Mouse (Mus musculus) thymus, postnatal 25 days (tissue): Measurements from ENCODE around the gene 1700042G07Rik.
"Not testable (repeated sequence)": the region's sequence is repeated elsewhere in the genome, so short reads cannot be mapped to it uniquely, and the experiment has no call there.

ENCODE experiments used
- DNase-seq: peaks from one replicate; pipeline ENCODE4 v3.0.0; 2022

1700042G07Rik gene

GRCm38 (mm10) chr4:116215895-116216605, 42.9 kb downstream of the 1700042G07Rik start:
- no peak for DNase-seq

DNA sequence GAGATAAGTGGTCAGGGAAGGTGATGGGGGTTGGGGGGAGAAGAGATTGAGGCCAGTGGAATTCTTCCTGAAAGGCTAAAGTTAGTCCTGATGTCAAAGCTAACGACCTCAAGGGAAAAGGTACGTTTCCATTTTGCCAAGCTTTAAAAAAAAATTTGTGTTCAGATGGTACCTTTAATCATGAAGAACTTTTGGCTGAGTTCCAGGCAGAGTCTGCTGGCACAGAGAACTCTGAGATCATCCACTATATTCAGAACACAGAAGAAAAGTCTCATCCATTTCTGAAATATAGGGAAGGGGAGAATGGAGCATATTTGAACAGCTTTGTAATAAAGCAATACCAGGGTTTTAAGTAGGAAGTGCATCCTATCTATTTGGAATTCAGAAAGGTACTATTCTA, 43.9 kb downstream of the 1700042G07Rik start:
- no peak for DNase-seq

DNA sequence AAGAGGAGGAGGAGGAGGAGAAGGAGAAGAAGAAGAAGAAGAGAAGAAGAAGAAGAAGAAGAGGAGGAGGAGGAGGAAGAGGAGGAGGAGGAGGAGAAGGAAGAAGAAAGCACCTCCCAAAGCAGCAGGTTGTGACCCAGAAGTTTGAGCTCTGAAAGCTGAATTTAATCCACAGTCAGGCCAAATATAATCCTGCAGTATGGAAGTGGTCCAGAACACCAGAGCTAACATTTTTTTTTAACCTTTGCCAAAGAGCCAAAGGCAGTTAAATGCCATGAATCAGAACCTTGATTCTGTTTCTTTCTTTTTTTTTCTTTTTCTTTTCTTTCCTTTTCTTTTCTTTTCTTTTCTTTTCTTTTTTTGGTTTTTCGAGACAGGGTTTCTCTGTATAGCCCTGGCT, 44.5 kb downstream of the 1700042G07Rik start:
- DNase-seq, result not testable (repeated sequence)

DNA sequence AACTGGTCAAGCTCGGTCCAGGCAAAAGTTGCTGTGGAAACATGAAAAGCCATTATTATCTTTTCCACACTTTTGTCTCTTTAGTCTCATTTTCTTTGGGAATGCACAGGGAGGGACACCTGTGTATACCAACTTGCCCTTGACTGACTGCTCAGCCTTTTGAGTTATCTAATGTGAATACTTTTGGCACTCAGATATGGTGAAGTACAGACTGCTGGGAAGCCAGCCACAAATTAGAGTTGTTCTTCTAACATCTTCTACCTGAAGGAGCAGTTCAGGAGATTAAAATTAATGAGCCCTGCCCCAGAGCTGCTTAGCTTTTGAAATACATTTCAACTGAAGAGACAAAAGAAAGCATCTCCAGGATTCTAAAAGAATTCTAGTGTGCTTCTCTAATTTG, 45.9 kb downstream of the 1700042G07Rik start:
- no peak for DNase-seq

GRCm38 (mm10) chr4:116220071-116220650, 47.0 kb downstream of the 1700042G07Rik start:
- peak; percentile 19 for DNase-seq

- DNase-seq, result no peak
Observed at GRCm38 (mm10) chr4:116220780-116221139, 47.6 kb downstream of the 1700042G07Rik start.

DNA sequence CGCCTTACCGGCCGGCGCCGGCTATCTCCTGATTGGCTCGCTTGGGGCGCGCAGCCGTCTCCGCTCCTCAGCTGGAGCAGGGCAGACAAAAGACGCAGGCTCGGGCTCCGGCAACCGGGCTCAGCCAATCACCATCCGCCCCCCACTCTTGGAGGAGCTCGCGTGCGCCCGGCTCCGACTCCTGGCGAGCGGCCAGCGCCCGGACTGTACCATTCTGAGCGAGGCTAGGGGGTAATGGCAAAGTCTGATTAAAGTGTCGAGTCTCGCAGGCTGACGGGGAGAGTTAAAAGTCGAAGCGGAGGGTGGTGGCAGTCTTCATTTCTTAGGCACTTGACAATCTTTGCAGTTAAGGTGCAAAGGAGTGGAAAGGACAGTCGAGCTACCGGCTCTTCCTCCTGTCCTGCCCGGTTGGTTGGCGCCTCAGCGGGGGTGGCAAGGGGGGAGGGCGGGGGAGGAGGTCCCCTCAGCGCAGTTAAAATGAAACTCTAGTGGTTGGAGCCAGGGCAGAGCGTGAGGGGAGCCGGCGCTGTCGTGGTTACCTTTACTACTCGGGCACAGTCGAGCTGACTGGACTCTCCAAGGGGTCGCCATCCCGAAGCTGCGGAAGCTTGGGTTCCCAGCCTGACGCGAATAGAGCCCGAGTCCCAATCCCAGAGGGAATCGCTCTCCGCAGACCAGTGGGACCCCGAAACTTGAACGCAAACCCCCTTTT, 48.1 kb downstream of the 1700042G07Rik start, which contains the start of gene Pik3r3:
Gene Pik3r3 (plus strand): TSS at position 479 of the 712 bp plus-strand sequence.
- peak; percentile 97 for DNase-seq

DNA sequence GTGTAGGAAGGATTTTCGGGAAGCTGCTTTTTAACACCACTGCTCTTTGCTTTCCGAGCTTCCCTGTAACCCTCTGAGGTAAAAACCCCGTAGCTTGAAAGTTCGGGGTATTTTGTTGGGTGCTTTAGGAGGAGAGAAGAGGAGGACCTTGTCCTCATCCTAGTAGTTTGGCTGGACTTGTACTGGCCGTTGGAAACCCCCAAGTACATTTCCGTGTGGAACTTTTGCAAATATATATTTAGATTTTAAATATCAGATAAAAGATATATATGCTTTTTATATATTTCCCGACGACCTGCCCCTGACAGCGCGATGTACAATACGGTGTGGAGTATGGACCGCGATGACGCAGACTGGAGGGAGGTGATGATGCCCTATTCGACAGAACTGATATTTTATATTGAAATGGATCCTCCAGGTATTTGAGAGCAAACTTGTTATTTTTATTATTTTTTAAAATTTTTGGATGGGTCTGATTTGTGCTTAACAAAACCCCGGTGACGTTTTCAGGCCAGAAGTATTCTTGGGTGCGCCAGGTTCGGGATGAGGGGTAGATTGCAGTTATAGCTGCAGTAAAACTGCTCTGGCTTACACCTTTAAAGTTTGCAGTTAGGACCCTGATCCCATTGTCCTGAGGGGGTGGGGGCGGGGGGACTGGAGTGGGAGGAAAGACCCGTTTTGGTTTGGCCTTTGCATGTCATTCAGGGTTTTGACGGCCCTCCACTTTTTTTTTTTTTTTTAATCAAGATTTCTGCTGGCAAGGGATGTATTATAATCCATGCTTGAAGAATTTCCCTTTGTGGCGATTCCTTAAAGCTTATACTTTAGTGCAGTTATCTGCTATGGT, 49.0 kb downstream of the 1700042G07Rik start:
- no peak for DNase-seq

DNA sequence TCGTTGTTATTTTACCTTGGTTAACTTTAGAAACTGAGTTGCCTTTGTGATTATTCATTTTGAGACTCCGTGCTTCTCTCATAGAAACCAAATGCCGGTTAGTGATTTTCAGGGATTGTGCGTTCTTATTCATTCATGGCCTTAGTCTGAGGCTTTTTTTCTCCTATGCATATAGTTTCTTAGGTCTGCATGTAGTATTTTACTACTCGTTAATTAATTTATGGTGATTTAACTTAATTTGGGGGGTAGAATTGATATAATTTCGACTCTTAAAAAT, 49.6 kb downstream of the 1700042G07Rik start:
- DNase-seq, result no peak
